Mouse (Mus musculus): Measurements from ENCODE around the gene Cyp27b1.

The Cyp27b1 gene

GRCm38 (mm10) chr10:127091507-127092396, 43.7 kb downstream of the Cyp27b1 start:
- DNase-seq (ENCODE audit: low spot score), result no peak

GRCm38 (mm10) chr10:127092742-127093141, 44.7 kb downstream of the Cyp27b1 start:
- DNase-seq (ENCODE audit: low spot score), result no peak

DNA sequence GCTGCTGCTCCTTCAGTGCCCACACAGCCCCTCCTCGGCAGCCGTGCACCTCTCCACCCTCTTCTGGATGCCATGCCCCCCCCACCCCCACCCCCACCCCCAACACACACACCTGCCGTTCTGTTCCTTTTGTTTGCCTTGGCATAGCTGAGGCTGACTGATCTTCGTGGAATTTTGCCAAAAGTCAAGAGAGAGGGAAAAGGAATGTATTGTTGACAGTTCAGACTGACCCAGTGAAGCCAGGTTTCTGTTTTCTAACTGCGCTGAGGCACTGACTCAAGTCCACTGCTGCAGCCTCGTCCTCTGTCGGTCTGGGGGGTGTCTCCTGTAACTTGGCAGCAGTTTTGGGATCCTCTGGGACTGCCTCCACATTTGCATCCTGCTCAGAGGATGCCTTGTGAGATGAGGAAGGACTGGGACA, 46.3 kb downstream of the Cyp27b1 start:
- DNase-seq (ENCODE audit: low spot score), result no peak

DNA sequence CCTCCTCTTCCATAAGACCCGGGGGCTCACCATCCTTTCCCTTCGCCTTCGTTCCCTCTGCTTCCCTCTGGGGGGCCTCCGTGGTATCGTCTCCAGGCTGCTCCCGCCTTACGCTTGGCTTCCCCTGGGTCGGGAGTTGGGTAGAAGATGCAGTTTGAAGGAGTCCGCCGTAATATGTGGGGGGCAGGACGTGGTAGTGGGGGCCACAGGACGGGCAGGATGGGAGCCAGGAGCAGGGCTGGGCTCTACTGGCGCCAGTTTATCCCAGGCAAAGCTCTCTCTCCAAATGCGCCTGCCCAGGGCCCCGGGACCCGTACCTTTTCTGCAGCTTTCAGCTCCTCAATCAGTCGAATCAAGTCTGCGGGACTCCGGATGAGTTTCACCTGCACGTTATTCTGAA, 50.5 kb downstream of the Cyp27b1 start:
- no peak for DNase-seq (ENCODE audit: low spot score)

DNA sequence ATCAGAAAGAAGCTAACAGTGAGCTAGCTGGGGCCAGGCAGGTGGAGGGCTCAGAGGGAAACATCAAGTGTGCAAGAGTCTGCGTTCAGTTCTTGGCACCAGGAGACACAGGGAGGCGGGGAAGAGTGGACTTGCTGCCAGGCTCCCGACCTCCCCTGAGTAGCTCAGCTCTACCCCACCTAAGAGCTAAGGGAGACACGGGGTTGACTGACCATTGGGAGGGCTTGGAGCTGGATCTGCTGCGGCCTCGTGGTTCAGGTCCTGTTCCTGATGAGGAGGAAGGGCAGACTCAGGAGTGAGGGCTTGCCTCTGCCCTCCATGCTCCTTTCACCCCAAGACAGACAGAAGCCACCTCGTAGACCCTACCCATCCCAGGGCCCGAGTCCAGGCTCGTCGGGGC, 51.1 kb downstream of the Cyp27b1 start:
- no peak for DNase-seq (ENCODE audit: low spot score)

DNA sequence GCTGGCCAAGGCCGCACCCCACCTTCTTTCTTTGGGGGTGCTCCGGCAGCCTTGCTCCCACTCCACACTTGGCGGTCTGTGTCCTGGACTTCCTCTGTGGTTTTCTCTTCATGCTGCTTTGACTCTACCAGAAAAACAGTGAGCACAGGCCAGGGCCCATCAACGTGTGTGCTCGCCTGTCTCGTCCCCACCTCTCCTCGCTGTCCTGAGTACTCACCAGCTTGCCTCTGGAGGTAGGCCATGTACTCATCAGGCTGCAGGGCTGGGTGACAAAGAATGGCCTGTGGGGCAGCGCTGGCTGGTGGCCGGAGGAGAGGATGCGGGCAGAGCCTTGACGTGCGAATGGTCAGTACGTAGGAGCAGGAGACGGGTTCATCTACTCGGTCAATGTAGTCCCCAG, 51.8 kb downstream of the Cyp27b1 start:
- DNase-seq (ENCODE audit: low spot score), result no peak

DNA sequence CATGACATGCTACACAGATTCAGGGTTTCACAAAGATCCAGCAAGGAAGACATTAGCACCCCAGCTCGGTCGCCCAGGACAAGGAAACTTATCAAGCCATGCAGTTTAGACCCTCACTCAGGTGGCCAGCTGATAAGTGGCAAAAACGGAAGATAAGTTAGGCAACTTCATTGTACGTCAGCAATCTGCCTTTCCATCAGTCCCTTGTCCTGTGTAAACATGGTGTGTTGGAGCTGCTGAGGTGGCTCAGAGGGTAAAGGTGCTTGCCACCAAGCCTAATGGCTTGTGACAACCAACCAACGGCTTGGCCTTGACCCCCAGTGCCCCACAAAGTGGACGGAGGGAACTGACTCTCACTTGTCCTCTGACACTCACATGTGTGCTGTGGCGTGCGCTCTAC, 52.4 kb downstream of the Cyp27b1 start:
- no peak for DNase-seq (ENCODE audit: low spot score)

DNA sequence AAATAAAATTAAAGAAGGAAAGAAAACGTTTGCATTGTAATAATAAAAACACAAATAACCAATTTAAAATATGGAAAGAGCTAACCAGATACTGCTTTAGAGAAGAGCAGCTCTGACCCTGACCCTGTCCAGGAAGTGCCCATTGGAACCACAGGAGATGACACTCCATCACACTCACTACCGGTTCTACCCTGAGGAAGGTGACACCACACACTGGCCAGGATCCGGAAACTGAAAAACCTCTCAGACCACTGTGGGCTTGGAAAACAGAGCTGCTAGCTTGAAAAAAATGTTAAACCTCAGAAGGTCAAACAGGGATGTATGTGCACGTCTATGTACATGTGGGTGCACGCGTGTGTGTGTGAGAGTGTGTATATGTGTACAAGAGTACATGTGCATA, 53.1 kb downstream of the Cyp27b1 start:
- no peak for DNase-seq (ENCODE audit: low spot score)

All from embryo, embryonic 10 days (tissue).